Mouse (Mus musculus) cerebellum, postnatal 25 days (tissue): ENCODE data around the gene Gstm7.
"Not testable (repeated sequence)": the region's sequence is repeated elsewhere in the genome, so short reads cannot be mapped to it uniquely, and the experiment has no call there.

Source experiments
- DNase-seq, 2 experiments: peaks; one replicate each; pipeline ENCODE4 v3.0.0; 2021; ENCODE audit warnings: mixed read lengths in 2 of 2

Gene Gstm7

GRCm38 (mm10) chr3:107931670-107932069 is at the start of gene Gstm7:
Gstm7 (minus strand) TSS chr3:107931817.
- DNase-seq = peak; percentile 95 to 96

- no peak for DNase-seq
Observed at GRCm38 (mm10) chr3:107981261-107981660, 49.6 kb upstream of the Gstm7 start.

DNA sequence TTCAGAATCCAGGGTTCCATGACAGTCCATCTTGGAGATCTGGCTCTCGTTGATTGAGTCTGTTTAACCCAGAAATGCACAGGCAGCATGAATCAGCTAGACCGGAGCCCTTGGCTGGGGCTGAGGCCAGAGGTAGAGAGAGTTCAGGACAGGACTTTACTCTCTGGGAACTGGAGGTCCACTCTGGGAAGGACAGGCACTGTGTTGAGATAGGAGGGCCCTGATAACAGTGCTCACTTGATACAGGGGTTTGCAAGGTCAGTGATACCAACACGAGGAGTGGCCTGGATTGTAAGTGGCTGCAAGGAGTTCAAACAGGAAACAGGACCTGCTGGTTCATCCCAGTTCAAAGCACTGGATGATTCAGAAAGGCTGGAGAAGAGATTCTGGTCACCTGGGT is 46.1 kb upstream of the Gstm7 start:
- no peak for DNase-seq

- no peak for DNase-seq
Observed at GRCm38 (mm10) chr3:107974237-107974636, 42.6 kb upstream of the Gstm7 start.

DNA sequence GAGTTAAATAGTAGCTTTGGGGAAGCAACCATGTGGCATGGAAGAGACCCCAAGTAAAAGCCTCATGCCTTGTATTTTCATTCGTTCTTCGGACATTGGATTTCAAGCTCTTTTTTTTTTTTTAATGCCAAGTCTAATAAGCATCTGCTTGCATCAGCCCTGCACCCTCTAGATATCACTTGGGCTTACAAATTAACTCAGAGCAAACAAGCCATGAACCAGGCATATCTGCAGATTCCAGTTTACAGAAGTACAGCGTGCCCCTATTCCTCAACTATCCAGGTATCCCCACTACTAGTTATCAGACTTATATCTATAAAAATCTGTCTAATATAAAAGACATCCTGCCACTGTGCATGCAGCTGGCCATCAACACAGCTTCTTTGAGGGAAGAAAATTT is 40.5 kb upstream of the Gstm7 start:
- no peak for DNase-seq

GRCm38 (mm10) chr3:107971101-107971500 is 39.5 kb upstream of the Gstm7 start:
- DNase-seq = not testable (repeated sequence)

DNA sequence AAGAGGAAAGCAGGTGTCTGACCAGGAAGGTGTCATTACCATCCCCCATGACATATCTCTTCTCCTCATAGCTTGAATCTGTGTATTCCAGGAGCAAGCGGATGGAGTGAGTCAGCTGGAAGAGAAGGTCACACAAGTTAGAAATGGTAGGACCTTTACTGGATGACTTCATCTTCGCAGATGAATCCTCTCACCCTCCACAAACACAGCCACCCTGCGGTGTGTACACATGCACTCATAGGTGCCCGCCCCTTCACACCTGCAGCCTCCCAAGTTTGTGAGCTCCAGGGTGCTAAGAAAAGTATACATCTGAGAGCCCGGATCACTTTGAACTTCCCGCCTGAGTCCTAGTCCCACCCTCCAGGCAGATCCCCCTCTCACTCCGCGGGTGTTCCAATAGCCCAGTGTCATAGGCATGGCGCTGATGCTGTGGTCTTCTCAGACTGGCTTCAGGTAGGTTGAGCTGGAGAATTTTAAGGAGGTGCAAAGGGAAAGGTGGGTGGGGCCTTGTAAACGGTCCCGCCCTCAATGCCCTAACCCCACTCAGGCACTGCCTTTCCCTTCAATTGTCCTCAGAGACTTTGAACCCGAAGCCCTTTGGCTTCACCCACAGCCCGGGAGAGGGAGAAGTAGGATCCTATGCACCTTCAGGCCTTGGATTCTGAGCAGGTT is 37.2 kb upstream of the Gstm7 start, which contains the start of gene Gstm3:
Gstm3 (minus strand) TSS at position 560 of the 672 bp plus-strand sequence.
- DNase-seq = no peak

- DNase-seq = no peak
Observed at GRCm38 (mm10) chr3:107966631-107967030, 35.0 kb upstream of the Gstm7 start.

GRCm38 (mm10) chr3:107965592-107965991 is 34.0 kb upstream of the Gstm7 start:
- DNase-seq = no peak

- no peak for DNase-seq
Observed at GRCm38 (mm10) chr3:107964656-107965308, 33.2 kb upstream of the Gstm7 start.

GRCm38 (mm10) chr3:107964026-107964425 is 32.4 kb upstream of the Gstm7 start:
- DNase-seq = no peak

GRCm38 (mm10) chr3:107955260-107955659 is 23.6 kb upstream of the Gstm7 start:
- DNase-seq = not testable (repeated sequence)

DNA sequence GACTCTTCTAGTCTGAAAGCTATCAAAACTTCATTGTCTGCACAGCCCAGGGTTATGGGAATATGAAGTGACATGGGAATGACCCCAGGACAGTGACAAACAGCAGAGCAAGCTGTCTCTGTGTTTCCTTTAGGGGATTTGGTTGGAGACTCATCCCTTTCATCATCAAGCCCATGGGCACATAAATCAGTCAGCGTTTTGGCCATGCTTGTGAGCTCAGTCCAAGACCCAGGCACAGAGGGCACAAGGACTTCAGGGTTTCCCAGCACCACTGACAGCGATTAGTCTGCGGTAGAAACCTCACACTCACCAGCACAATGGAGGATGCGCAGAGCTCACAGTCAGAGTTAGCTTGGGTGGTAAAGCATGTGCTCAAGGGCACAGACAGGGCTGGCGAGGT is 22.3 kb upstream of the Gstm7 start:
- no peak for DNase-seq

DNA sequence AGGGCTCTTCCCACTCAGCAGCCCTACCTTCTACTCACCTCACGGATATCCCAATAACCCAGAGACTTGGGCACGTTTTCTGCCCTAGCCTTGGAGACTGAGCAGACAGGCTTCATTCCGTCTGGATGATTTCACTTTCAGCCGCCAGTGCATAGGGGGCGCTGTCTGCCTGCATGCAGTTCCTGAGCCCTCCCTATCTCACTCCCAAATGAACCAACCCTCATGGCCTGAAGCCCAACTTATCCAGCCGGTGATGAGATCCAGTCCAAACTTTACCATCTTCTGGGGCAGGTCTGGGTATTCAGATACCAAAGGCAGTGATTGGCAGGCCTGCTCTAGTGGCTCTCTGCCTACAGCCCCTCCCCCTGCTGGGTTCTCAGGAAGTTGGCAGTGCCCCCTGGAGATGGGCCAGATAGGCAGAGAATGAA is 21.7 kb upstream of the Gstm7 start:
- peak; percentile 42 to 72 for DNase-seq

DNA sequence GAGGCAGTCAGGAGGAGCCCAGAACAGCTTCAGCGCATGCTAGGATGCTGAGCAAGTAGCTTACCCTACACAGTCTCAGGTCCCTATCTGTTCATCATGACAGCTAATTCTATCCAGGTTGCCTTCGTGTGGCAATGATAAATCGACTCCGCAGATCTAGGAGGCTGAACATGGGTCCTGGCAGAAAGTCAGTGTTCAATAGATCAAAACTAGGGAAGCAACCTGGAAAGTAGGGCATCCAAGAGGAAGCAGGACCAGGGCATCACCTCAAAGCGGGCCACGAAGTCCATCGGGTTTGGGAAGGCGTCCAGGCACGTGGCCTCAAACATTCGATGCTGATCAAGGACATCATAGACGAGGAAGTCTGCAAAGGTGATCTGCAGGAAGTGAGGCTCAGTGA is 18.9 kb upstream of the Gstm7 start:
- no peak for DNase-seq

GRCm38 (mm10) chr3:107949461-107949860 is 17.8 kb upstream of the Gstm7 start:
- not testable (repeated sequence) for DNase-seq

DNA sequence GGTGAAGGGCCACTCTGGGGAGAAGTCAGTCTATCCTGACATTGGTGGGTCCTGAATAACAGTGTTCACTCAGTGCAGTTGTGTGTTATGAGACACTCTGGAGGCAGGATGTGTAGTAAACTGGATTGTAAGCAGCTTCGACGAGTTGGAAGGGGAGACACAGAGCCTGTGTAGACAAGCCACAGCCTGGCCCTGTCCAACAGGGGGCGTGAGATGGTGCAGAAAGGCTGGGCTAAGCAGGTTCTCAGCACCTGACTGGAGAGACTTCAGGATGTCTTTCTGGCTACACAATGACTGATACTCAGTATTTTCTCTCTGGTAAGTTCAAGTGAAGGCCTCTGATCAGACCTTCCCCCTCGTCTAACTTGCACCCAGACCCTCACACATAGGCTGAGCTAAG is 14.1 kb upstream of the Gstm7 start:
- DNase-seq = no peak

DNA sequence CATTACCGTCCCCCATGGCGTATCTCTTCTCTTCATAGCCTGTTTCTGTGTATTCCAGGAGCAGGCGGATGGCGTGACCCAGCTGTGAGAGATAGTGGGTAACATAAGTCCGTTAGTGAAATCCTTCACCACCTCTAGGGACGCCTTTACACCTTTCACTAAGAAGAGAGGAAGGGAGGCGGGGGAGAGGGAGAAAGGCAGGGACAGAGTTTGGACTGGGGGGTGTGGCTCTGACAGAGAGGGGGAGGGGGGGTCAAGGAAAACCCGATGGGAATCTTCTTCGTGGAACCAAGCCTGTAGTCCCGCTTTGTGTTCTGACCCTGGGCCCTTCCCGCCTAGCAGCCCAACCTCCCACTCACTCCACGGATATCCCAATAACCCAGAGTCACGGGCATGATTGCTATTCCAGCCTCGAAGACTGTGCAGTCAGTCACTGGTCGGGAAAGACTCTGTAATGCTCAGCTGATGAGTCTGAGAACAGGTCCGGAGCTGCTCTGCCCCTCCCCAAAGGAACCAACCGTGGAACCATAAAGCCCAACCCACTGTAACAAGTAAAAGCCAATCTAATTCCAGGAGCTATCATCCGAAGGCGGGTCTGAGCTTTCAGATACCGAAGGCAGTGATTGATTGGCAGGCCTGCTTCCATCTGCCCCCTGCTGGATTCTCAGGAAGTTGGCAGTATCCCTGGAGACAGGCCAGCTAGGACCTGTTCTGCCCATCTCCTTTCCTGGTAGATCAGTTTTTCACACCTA is 11.8 kb upstream of the Gstm7 start, which contains the start of gene Gstm6:
Gstm6 (minus strand) TSS at position 511 of the 752 bp plus-strand sequence.
- DNase-seq = no peak

DNA sequence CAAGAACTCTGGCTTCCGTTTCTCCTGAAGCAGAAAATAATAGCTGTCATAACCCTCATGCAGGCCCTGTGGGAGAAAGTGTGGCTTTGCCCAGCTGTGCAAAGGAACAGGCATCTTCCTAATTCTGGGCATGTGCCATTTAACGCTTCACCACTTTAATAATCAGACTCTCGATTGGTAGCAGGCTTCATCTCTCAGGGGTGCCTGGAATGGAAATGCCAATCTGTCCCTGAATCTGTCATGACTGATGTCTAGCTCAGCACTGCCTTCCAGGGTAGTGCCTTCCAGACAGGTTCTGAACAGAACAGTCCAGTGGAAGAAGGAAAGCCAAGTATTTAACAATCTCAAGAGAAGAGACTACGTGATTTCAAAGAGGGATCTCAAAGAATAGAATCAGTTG is 9.6 kb upstream of the Gstm7 start:
- DNase-seq = no peak

DNA sequence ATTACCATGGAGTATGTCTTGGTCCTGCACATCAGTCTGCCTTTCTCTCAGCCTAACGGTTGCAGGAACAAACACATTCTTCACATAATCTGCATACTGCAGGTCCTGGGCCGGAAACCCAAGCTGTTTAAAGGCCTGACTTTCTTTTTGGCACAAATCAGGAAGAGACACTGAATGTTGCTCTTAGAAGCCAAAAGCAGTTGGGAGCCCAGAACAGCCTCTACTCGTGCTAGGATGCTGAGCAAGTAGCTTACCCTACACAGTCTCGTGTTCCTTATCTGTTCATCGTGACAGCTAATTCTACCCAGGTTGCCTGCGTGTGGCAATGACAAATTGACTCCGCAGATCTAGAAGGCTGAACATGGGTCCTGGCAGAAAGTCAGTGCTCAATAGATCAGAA is 8.9 kb upstream of the Gstm7 start:
- no peak for DNase-seq

DNA sequence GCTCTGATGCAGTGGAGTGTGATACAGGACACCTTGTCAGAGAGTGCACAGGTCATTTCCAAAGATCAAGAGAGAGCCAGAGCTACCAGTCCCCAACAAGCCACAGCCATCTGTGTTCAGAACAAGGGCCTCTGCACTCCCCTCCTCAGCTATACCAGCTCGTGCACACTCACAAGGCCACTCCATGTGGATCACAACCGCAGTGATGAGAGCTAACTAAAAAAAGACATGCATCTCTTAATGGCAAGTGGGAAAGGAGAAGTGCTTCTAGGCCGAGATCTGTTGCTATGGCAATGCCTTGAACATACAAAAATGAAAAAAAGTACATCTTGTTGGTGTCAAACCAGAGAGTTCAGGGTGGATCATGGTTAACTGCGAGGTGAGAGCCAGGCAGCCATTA is 8.2 kb upstream of the Gstm7 start:
- DNase-seq = no peak

GRCm38 (mm10) chr3:107939403-107939802 is 7.8 kb upstream of the Gstm7 start:
- peak; percentile 43 to 57 for DNase-seq

GRCm38 (mm10) chr3:107935888-107936287 is 4.3 kb upstream of the Gstm7 start:
- no peak for DNase-seq

GRCm38 (mm10) chr3:107935268-107935667 is 3.7 kb upstream of the Gstm7 start:
- no peak for DNase-seq
